17 mouse cellular contexts compared by ENCODE assay signal in genomic region chr5:66052777-66053548, GRCm38 (mm10). TPM values are rescaled to one million over a fixed set of nuclear protein-coding genes. Genes with fewer than 3 reads are reported as not detected.
A peak's percentile ranks its signal among the peaks of the same experiment; 100 is the strongest.
DNase-seq lines count a peak whose midpoint lies in the region; ATAC-seq and TF ChIP-seq lines count a peak whose summit lies in the region.
"Had no signal": no experiment of that assay in that cellular context is flagged by ENCODE, and none has a peak within 500 bp of the region (broad histone marks: within the 10 kb centered on the region; RNA-seq: fewer than 3 reads in every experiment).

No protein-coding gene starts in this region.

- DNase-seq in adipocyte (ENCODE audit: low spot score) = peak; percentile 14
- peak; percentile 72 for DNase-seq in kidney, postnatal 10 days
- DNase-seq in adrenal gland, adult 18-20 months (ENCODE audit: low spot score in 2 of 2) = no peak
- no peak for DNase-seq in embryo, embryonic 11 days
- no peak for DNase-seq in cerebellum, adult 9-11 months
- DNase-seq: adrenal gland, postnatal 36 days; heart, postnatal 36 days; lung, postnatal 4 days had no signal

- ATAC-seq in intestine, postnatal 0 days = peak; percentile 90
- ATAC-seq in liver, embryonic 15.5 days (ENCODE audit: insufficient read depth) = peak; percentile 78
- no peak for ATAC-seq in neural tube, embryonic 15.5 days (ENCODE audit: low FRiP score)
- ATAC-seq: forebrain, embryonic 14.5 days; midbrain, embryonic 13.5 days had no signal

- no peaks in the 10 kb centered on the region; the same call in 1 of the 2 replicates for H3K36me3 ChIP-seq in intestine, postnatal 0 days (ENCODE audit: control insufficient read depth, insufficient read depth)
- H3K36me3 ChIP-seq in liver, embryonic 15.5 days (replicated peaks) = no peaks in the 10 kb centered on the region
- no peaks in the 10 kb centered on the region for H3K36me3 ChIP-seq in neural tube, embryonic 15.5 days
- H3K36me3 ChIP-seq: G1E; limb, embryonic 12.5 days; midbrain, embryonic 13.5 days had no signal

- H3K9me3 ChIP-seq in intestine, postnatal 0 days (ENCODE audit: control insufficient read depth) = no peaks in the 10 kb centered on the region
- H3K9me3 ChIP-seq in liver, embryonic 15.5 days (replicated peaks) = no peaks in the 10 kb centered on the region
- H3K9me3 ChIP-seq in neural tube, embryonic 15.5 days (replicated peaks) = no peaks in the 10 kb centered on the region
- H3K9me3 ChIP-seq: G1E; limb, embryonic 12.5 days; midbrain, embryonic 13.5 days had no signal

- H3K4me3 ChIP-seq in intestine, postnatal 0 days (ENCODE audit: low read depth, low read length) = peak overlapping the region; percentile 50
- peak overlapping the region; percentile 30 for H3K4me3 ChIP-seq in liver, embryonic 15.5 days (replicated peaks)
- H3K4me3 ChIP-seq in neural tube, embryonic 15.5 days (replicated peaks) = no peak overlapping the region
- H3K4me3 ChIP-seq: limb, embryonic 12.5 days; midbrain, embryonic 13.5 days had no signal

- H3K4me1 ChIP-seq in intestine, postnatal 0 days (replicated peaks; ENCODE audit: control insufficient read depth, insufficient read depth, low read length) = no peaks in the 10 kb centered on the region
- peaks cover 9% of the 10 kb centered on the region; the same call in 1 of the 2 replicates for H3K4me1 ChIP-seq in liver, embryonic 15.5 days (replicated peaks)
- H3K4me1 ChIP-seq in neural tube, embryonic 15.5 days = 0 out of 2 replicates have a peak, but pooled peaks cover 3% of the 10 kb centered on the region
- H3K4me1 ChIP-seq: midbrain, embryonic 13.5 days had no signal

- H3K4me2 ChIP-seq in intestine, postnatal 0 days (replicated peaks; ENCODE audit: low read depth) = peak overlapping the region; percentile 49
- H3K4me2 ChIP-seq in liver, embryonic 15.5 days = peak overlapping the region; percentile 21; the same call in 1 of the 2 replicates
- H3K4me2 ChIP-seq in neural tube, embryonic 15.5 days = no peak overlapping the region
- H3K4me2 ChIP-seq: heart, embryonic 11.5 days; limb, embryonic 12.5 days; midbrain, embryonic 13.5 days had no signal

- TF ChIP-seq CTCF in intestine, postnatal 0 days (IDR thresholded peaks at IDR 0.05; ENCODE audit: low read depth) = no peak

- 44% methylated on average over 20 of the region's 20 CpGs for WGBS in intestine, postnatal 0 days
- WGBS in liver, embryonic 15.5 days (ENCODE audit: insufficient replicate concordance) = 73% methylated on average over 20 of the region's 20 CpGs
- WGBS in neural tube, embryonic 15.5 days = 87% methylated on average over 20 of the region's 20 CpGs

- peak overlapping the region; percentile 61 for H3K9ac ChIP-seq in intestine, postnatal 0 days (ENCODE audit: low read depth, low read length)
- H3K9ac ChIP-seq in liver, embryonic 15.5 days = no peak overlapping the region
- H3K9ac ChIP-seq in neural tube, embryonic 15.5 days (replicated peaks) = no peak overlapping the region
- H3K9ac ChIP-seq: limb, embryonic 12.5 days; midbrain, embryonic 13.5 days had no signal

- peak overlapping the region; percentile 94 for H3K27ac ChIP-seq in intestine, postnatal 0 days (ENCODE audit: low read depth, low read length)
- no peak overlapping the region; the same call in 1 of the 2 replicates for H3K27ac ChIP-seq in liver, embryonic 15.5 days (replicated peaks)
- no peak overlapping the region for H3K27ac ChIP-seq in neural tube, embryonic 15.5 days (replicated peaks)
- H3K27ac ChIP-seq: limb, embryonic 12.5 days; midbrain, embryonic 13.5 days had no signal

- no peaks in the 10 kb centered on the region for H3K27me3 ChIP-seq in intestine, postnatal 0 days (replicated peaks; ENCODE audit: control insufficient read depth, insufficient read depth, low read length)
- no peaks in the 10 kb centered on the region for H3K27me3 ChIP-seq in liver, embryonic 15.5 days
- H3K27me3 ChIP-seq in neural tube, embryonic 15.5 days (replicated peaks) = no peaks in the 10 kb centered on the region
- H3K27me3 ChIP-seq: limb, embryonic 12.5 days; midbrain, embryonic 13.5 days had no signal

RNA-seq across cellular contexts. Expression of gene 9130230L23Rik, which starts 48.9 kb away (rescaled TPM):
- polyA plus RNA-seq in intestine, postnatal 0 days (2015; fragmentation: Nextera tagmentation; extraction: Ambion mirVana) = 6.7 and 7.0 TPM in 2 replicates
- polyA plus RNA-seq in liver, embryonic 15.5 days (2015; fragmentation: Nextera tagmentation; extraction: Ambion mirVana) = 0.12 TPM in 1 of 2 replicates, not detected in the other
- under 1 TPM in 1 of 2 experiments, not detected in 1; 0.60 TPM for total RNA-seq in adrenal gland, adult 18-20 months (2021)
- polyA plus RNA-seq in neural tube, embryonic 15.5 days (2015; fragmentation: Nextera tagmentation; extraction: Ambion mirVana) = 0.14 TPM in 1 of 2 replicates, not detected in the other
- total RNA-seq: heart, postnatal 36 days had no signal
- polyA plus RNA-seq: forebrain, embryonic 14.5 days; G1E; limb, embryonic 12.5 days; neural tube, embryonic 11.5 days had no signal

Comparison
In these comparisons a context has a peak if more than half of its experiments do, and no peak if none do; other contexts are left out.
1. DNase-seq: peak in adipocyte (single experiment) and kidney, postnatal 10 days (single experiment); none in adrenal gland, adult 18-20 months (0 of 2), embryo, embryonic 11 days (single experiment) and cerebellum, adult 9-11 months (single experiment).